Mouse (Mus musculus) C2C12 (cell line): ENCODE results near the gene Eps8. TPM values are rescaled to one million over a fixed set of nuclear protein-coding genes. Genes with fewer than 3 reads are reported as not detected.

Experiments used
- H3K27me3 ChIP-seq: one replicate; pipeline ENCODE4 v1.6.1; 2011; ENCODE audit not compliant: control insufficient read depth, insufficient read depth, insufficient read length
- H3K36me3 ChIP-seq: one replicate; pipeline ENCODE4 v1.6.1; 2011; ENCODE audit not compliant: control insufficient read depth, insufficient read depth
- H3K4me3 ChIP-seq: one replicate; pipeline ENCODE4 v1.5.1; 2011; ENCODE audit warnings: mild to moderate bottlenecking, control low read depth; ENCODE audit not compliant: poor library complexity, insufficient read depth, severe bottlenecking
- H3K79me2 ChIP-seq: one replicate; pipeline ENCODE4 v1.6.1; 2011; ENCODE audit not compliant: control insufficient read depth, insufficient read depth
- H3K79me3 ChIP-seq: one replicate; pipeline ENCODE4 v1.6.1; 2011; ENCODE audit warnings: low read depth, control low read depth
- H3ac ChIP-seq: one replicate; pipeline ENCODE3; 2011; ENCODE audit warnings: low read depth; ENCODE audit not compliant: control insufficient read depth, insufficient read length
- CEBPB ChIP-seq: IDR thresholded peaks from one replicate; pipeline ENCODE4 v1.6.1; 2011; ENCODE audit warnings: low read depth, mild to moderate bottlenecking, control low read depth, moderate library complexity
- CTCF ChIP-seq: IDR thresholded peaks from one replicate; pipeline ENCODE4 v1.5.1; 2011; ENCODE audit not compliant: control insufficient read depth, insufficient read depth, insufficient read length
- FOSL1 ChIP-seq: IDR thresholded peaks from one replicate; pipeline ENCODE4 v1.8.0; 2011; ENCODE audit warnings: mild to moderate bottlenecking, low read length; ENCODE audit not compliant: poor library complexity, insufficient read depth, severe bottlenecking
- MAX ChIP-seq: IDR thresholded peaks from one replicate; pipeline ENCODE4 v1.6.1; 2011; ENCODE audit warnings: mild to moderate bottlenecking, control low read depth
- MYOD1 ChIP-seq: IDR thresholded peaks from one replicate; pipeline ENCODE4 v1.6.1; 2011; ENCODE audit warnings: low read depth; ENCODE audit not compliant: control insufficient read depth, insufficient read length
- MYOG ChIP-seq: IDR thresholded peaks from one replicate; pipeline ENCODE4 v1.6.1; 2011; ENCODE audit not compliant: control insufficient read depth, insufficient read length; ENCODE audit errors: extremely low read depth
- USF1 ChIP-seq: IDR thresholded peaks from one replicate; pipeline ENCODE4 v1.6.1; 2011; ENCODE audit warnings: low read depth, mild to moderate bottlenecking, control low read depth, moderate library complexity
- polyA plus RNA-seq: library from polyadenylated mRNA; unstranded; fragments of >200 nt; fragmentation: generic; extraction: Trizol; gene quantifications from one replicate; pipeline ENCODE4 v1.2.1, GENCODE M21; 2012; ENCODE audit warnings: missing spikeins

Gene Eps8
- polyA plus RNA-seq, 1 experiment, result 59.9 TPM

DNA sequence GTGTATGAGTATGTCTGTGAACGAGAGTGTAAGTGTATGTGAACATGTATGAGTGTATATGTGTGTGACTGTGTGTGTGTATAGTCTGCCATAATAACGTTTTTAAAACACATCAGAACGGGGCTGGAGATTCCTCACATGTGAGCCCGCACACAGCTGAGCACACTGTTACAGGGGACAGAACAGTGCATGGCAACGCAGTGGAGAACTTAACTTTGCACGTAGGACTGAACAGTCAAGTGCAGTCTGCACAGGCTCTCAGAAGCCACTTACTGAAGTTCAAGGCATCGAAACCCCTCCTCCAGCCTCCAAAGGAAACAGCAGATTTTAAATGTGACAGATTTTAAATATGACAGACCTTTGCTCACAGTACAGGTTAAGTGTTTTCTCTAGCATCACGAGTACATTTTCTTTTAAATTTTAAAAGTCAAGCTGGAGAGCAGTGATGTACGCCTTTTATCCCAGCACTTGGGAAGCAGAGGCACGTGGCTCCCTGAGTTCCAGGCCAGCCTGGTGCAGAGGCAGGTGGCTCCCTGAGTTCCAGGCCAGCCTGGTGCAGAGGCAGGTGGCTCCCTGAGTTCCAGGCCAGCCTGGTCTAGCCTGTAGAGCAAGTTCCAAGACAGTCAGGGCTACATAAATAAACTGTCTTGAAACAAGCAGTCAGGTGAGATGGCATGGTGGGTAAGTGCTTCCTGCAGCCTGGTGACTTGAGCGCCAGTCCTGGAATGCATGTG lies 15.7 kb downstream of the Eps8 start:
- peaks cover 10% of the 10 kb centered on the region for H3K36me3 ChIP-seq
- no peak for TF ChIP-seq CEBPB
- H3K79me3 ChIP-seq, result peaks cover 58% of the 10 kb centered on the region
- H3ac ChIP-seq, result no peak overlapping the region
- no peak overlapping the region for H3K4me3 ChIP-seq
- H3K79me2 ChIP-seq, result peaks cover 98% of the 10 kb centered on the region
- H3K27me3 ChIP-seq, result no peaks in the 10 kb centered on the region

DNA sequence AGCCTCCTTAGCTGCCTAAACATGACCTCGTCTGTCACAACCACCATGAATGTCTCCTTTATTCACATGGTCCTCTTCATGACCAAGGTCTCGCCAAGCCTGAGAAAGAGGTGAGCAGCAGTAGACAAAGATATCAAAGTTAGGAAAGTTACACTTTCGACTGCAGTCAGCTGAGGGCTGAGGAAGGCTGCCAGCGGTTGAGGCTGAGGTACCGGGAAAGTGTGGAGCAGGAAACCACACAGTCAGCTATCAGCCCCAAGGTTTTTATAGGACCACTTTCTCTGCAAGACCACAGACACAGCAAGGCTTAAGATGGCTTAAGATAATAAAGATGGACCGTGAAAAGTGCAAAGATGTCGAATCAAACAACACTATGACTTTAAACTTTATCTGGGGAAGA lies 17.2 kb downstream of the Eps8 start:
- peaks cover 10% of the 10 kb centered on the region for H3K36me3 ChIP-seq
- H3K27me3 ChIP-seq, result no peaks in the 10 kb centered on the region
- H3K4me3 ChIP-seq, result no peak overlapping the region
- no peak for TF ChIP-seq CEBPB
- TF ChIP-seq CTCF, result no peak
- no peak for TF ChIP-seq FOSL1
- TF ChIP-seq MYOG, result no peak
- TF ChIP-seq MYOD1, result no peak
- no peak for TF ChIP-seq USF1
- TF ChIP-seq MAX, result no peak
- H3K79me2 ChIP-seq, result peaks cover 97% of the 10 kb centered on the region
- peaks cover 58% of the 10 kb centered on the region for H3K79me3 ChIP-seq
- H3ac ChIP-seq, result no peak overlapping the region

- Histone ChIP-seq H3K4me3 (no peak overlapping the region), H3ac (no peak overlapping the region), H3K36me3 (peaks cover 10% of the 10 kb centered on the region), H3K79me3 (peaks cover 50% of the 10 kb centered on the region), H3K79me2 (peaks cover 97% of the 10 kb centered on the region), H3K27me3 (no peaks in the 10 kb centered on the region)
- TF ChIP-seq MYOG (no peak), FOSL1 (no peak), CEBPB (no peak), USF1 (no peak), MYOD1 (no peak), CTCF (no peak), MAX (no peak)
Observed at GRCm38 (mm10) chr6:137636131-137636530, 18.5 kb downstream of the Eps8 start.

DNA sequence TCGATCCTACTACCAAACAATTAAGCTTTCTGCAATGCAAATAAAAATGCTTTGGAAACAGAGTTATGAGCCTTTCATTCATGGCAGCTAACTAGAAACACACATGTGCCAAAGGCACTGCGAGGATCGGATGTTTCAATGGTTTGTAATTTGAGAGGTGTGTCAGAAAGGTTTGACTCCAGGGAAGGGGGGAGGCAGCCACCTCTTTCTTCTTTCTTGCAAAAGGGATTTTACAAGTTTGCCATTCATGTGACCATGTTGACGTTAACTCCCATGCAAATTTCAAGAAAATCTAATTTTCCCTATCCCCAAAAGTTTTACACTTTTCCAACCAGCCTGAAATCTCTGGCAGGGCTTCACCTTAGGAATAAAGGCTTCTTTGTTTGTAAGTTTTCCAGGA lies 21.1 kb downstream of the Eps8 start:
- H3ac ChIP-seq, result no peak overlapping the region
- H3K27me3 ChIP-seq, result no peaks in the 10 kb centered on the region
- H3K79me3 ChIP-seq, result peaks cover 47% of the 10 kb centered on the region
- no peak overlapping the region for H3K4me3 ChIP-seq
- TF ChIP-seq CTCF, result no peak
- no peak for TF ChIP-seq MYOG
- no peak for TF ChIP-seq MAX
- no peak for TF ChIP-seq CEBPB
- TF ChIP-seq USF1, result no peak
- no peak for TF ChIP-seq MYOD1
- H3K79me2 ChIP-seq, result peaks cover 94% of the 10 kb centered on the region
- H3K36me3 ChIP-seq, result peaks cover 14% of the 10 kb centered on the region

GRCm38 (mm10) chr6:137633121-137633520 lies 21.6 kb downstream of the Eps8 start:
- H3K79me2 ChIP-seq, result peaks cover 94% of the 10 kb centered on the region
- no peaks in the 10 kb centered on the region for H3K27me3 ChIP-seq
- H3ac ChIP-seq, result no peak overlapping the region
- TF ChIP-seq FOSL1 (no peak), MAX (no peak), CTCF (no peak), MYOG (no peak), USF1 (no peak), CEBPB (no peak), MYOD1 (no peak)
- H3K4me3 ChIP-seq, result no peak overlapping the region
- H3K79me3 ChIP-seq, result peaks cover 43% of the 10 kb centered on the region
- peaks cover 17% of the 10 kb centered on the region for H3K36me3 ChIP-seq

- Histone ChIP-seq H3K4me3 (no peak overlapping the region), H3K79me3 (peaks cover 38% of the 10 kb centered on the region), H3K36me3 (peaks cover 7% of the 10 kb centered on the region), H3K27me3 (no peaks in the 10 kb centered on the region), H3K79me2 (peaks cover 94% of the 10 kb centered on the region), H3ac (no peak overlapping the region)
- TF ChIP-seq USF1, result no peak
- no peak for TF ChIP-seq MYOG
- no peak for TF ChIP-seq MAX
- TF ChIP-seq FOSL1, result no peak
- no peak for TF ChIP-seq CEBPB
- TF ChIP-seq MYOD1, result no peak
- no peak for TF ChIP-seq CTCF
Observed at GRCm38 (mm10) chr6:137630387-137630786, 24.3 kb downstream of the Eps8 start.
